Mouse (Mus musculus) lung, adult 2 months (tissue): Measurements from ENCODE around the gene 2810021J22Rik. TPM values are rescaled to one million over a fixed set of nuclear protein-coding genes. Genes with fewer than 3 reads are reported as not detected.
"Not testable (repeated sequence)": the region's sequence is repeated elsewhere in the genome, so short reads cannot be mapped to it uniquely, and the experiment has no call there.

Experiments used
- DNase-seq: peaks from one replicate; pipeline ENCODE4 v3.0.0; 2022
- H3K4me1 ChIP-seq: fragments of 200-500 bp; 2 replicates; pipeline ENCODE4 v1.6.1; 2011; ENCODE audit warnings: low read length; ENCODE audit not compliant: control insufficient read depth, insufficient read depth
- H3K4me3 ChIP-seq: fragments of 200-500 bp; replicated peaks from 2 replicates; pipeline ENCODE3; 2011; ENCODE audit warnings: low read depth, mild to moderate bottlenecking, control low read depth, low read length; ENCODE audit errors: extremely low read depth
- CTCF ChIP-seq: fragments of 200-500 bp; IDR thresholded peaks from 2 replicates; pipeline ENCODE4 v1.5.1; 2011; ENCODE audit warnings: mild to moderate bottlenecking, low read length, control low read depth; ENCODE audit not compliant: insufficient read depth
- POLR2A ChIP-seq: fragments of 200-500 bp; IDR thresholded peaks from 2 replicates; pipeline ENCODE4 v1.6.1; 2011; ENCODE audit warnings: low read depth, mild to moderate bottlenecking, control low read depth, low read length, borderline replicate concordance; ENCODE audit errors: extremely low read depth
- WGBS: fragments of 180-500 bp; shearing (Covaris S2); methylation state at CpG from one replicate; pipeline ENCODE4 v1.1.7; 2018; 5-methylcytosine and 5-hydroxymethylcytosine counted together
- polyA plus RNA-seq: library from polyadenylated mRNA; depleted of rRNA; stranded (reverse); fragments of >200 nt; gene quantifications from 2 replicates; pipeline ENCODE4 v1.2.3, GENCODE M21; 2012; rRNA removed

2810021J22Rik gene
- 2.0 and 3.9 TPM in 2 replicates for polyA plus RNA-seq

- WGBS = 5% methylated on average over 37 of the region's 37 CpGs
- no peak for TF ChIP-seq CTCF
- peak; percentile 52; the same call in 1 of the 2 replicates for TF ChIP-seq POLR2A
- H3K4me1 ChIP-seq = peaks cover 4% of the 10 kb centered on the region
- peak; percentile 75 for DNase-seq
- peak within 1 kb of the TSS; percentile 75 for H3K4me3 ChIP-seq
Observed at GRCm38 (mm10) chr11:58867039-58867953, at the start of gene 2810021J22Rik. Gene 2810021J22Rik, plus strand, starts transcription at chr11:58867216.

- not testable (repeated sequence) for DNase-seq, H3K4me1 ChIP-seq, H3K4me3 ChIP-seq
Observed at GRCm38 (mm10) chr11:58828937-58829336, 38.1 kb upstream of the 2810021J22Rik start, which contains the start of gene Olfr312. Gene Olfr312, plus strand, starts transcription at chr11:58829237.

- WGBS = 70% methylated on average over 3 of the region's 3 CpGs
- no peaks in the 10 kb centered on the region for H3K4me1 ChIP-seq
- no peak for DNase-seq
- TF ChIP-seq POLR2A (no peak), CTCF (no peak)
- H3K4me3 ChIP-seq = no peak overlapping the region
Observed at GRCm38 (mm10) chr11:58829764-58830163, 37.3 kb upstream of the 2810021J22Rik start.

- whole genome bisulfite sequencing = 51% methylated on average over 3 of the region's 3 CpGs
- H3K4me3 ChIP-seq, H3K4me1 ChIP-seq, DNase-seq: not testable (repeated sequence)
Observed at GRCm38 (mm10) chr11:58832541-58832940, 34.5 kb upstream of the 2810021J22Rik start.

GRCm38 (mm10) chr11:58838951-58839350 lies 28.1 kb upstream of the 2810021J22Rik start, which contains the start of gene Olfr311:
Gene Olfr311, plus strand, starts transcription at chr11:58839251.
- H3K4me1 ChIP-seq, H3K4me3 ChIP-seq, DNase-seq: not testable (repeated sequence)

- peak within 1 kb of the TSS; percentile 91 for H3K4me3 ChIP-seq
- WGBS = under 1% methylated on average over 24 of the region's 24 CpGs
- peaks cover 5% of the 10 kb centered on the region; the same call in 1 of the 2 replicates for H3K4me1 ChIP-seq
- no peak for TF ChIP-seq CTCF
- TF ChIP-seq POLR2A = peak; percentile 83; the same call in 1 of the 2 replicates
- peak; percentile 74 for DNase-seq
Observed at GRCm38 (mm10) chr11:58846919-58847461, 20.0 kb upstream of the 2810021J22Rik start, which contains the start of gene Gm12258. Gene Gm12258, plus strand, starts transcription at chr11:58847158.

- WGBS = 33% methylated on average over 9 of the region's 9 CpGs
- no peak for DNase-seq
- TF ChIP-seq POLR2A (no peak), CTCF (no peak)
- Histone ChIP-seq H3K4me3 (peak overlapping the region; percentile 91), H3K4me1 (peaks cover 5% of the 10 kb centered on the region; the same call in 1 of the 2 replicates)
Observed at GRCm38 (mm10) chr11:58847636-58848035, 19.4 kb upstream of the 2810021J22Rik start.

GRCm38 (mm10) chr11:58849731-58850130 lies 17.3 kb upstream of the 2810021J22Rik start:
- no peak overlapping the region for H3K4me3 ChIP-seq
- DNase-seq = no peak
- peaks cover 5% of the 10 kb centered on the region; the same call in 1 of the 2 replicates for H3K4me1 ChIP-seq
- WGBS = 63% methylated on average over 2 of the region's 2 CpGs
- TF ChIP-seq CTCF = no peak
- no peak for TF ChIP-seq POLR2A

GRCm38 (mm10) chr11:58860744-58861143 lies 6.3 kb upstream of the 2810021J22Rik start:
- WGBS = 97% methylated on average over 8 of the region's 8 CpGs

GRCm38 (mm10) chr11:58867954-58868330 lies 926 bp downstream of the 2810021J22Rik start:
- TF ChIP-seq POLR2A (no peak), CTCF (no peak)
- WGBS = 73% methylated on average over 6 of the region's 6 CpGs
- peaks cover 4% of the 10 kb centered on the region for H3K4me1 ChIP-seq
- no peak overlapping the region for H3K4me3 ChIP-seq
- no peak for DNase-seq

More at GRCm38 (mm10) chr11:58860744-58861143, 6.3 kb upstream of the 2810021J22Rik start:
- no peak overlapping the region for H3K4me3 ChIP-seq
- TF ChIP-seq POLR2A (no peak), CTCF (no peak)
- no peak for DNase-seq
- H3K4me1 ChIP-seq = no peaks in the 10 kb centered on the region
